In the genomic region with DNA sequence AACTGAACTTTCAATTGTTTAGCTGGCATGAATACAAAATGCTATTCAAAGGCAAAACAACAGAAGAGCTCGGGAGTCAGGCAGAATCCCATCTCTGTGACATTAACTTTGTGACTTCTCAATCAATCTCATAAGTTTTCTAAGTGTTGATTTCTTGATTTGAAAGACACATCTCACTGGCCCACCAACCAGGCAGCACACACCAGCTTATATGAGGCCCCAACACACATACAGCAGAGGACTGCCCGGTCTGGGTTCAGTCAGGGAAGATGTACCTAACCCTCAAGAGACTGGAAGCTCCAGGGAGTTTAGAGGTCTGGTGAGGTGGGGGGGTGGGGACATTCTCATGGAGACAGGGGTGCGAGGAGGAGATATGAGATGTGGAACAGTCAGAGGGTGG, we compare ENCODE assay signal across 26 mouse cellular contexts.
"Had no signal": no experiment of that assay in that cellular context is flagged by ENCODE, and none has a peak within 500 bp of the region (broad histone marks: within the 10 kb centered on the region; RNA-seq: fewer than 3 reads in every experiment).

No protein-coding gene starts in this region.

- H3K9me3 ChIP-seq: heart, embryonic 10.5 days; heart, embryonic 13.5 days; heart, embryonic 15.5 days; hindbrain, embryonic 13.5 days; hindbrain, embryonic 15.5 days; kidney, embryonic 15.5 days; limb, embryonic 13.5 days; limb, embryonic 15.5 days; liver, embryonic 13.5 days; liver, embryonic 15.5 days had no signal

- H3K9ac ChIP-seq: forebrain, postnatal 0 days; heart, embryonic 13.5 days; heart, embryonic 15.5 days; hindbrain, embryonic 13.5 days; hindbrain, embryonic 15.5 days; kidney, embryonic 15.5 days; limb, embryonic 13.5 days; limb, embryonic 15.5 days; liver, embryonic 13.5 days; liver, embryonic 15.5 days had no signal

- H3K36me3 ChIP-seq: heart, embryonic 10.5 days; heart, embryonic 13.5 days; heart, embryonic 15.5 days; hindbrain, embryonic 13.5 days; hindbrain, embryonic 15.5 days; kidney, embryonic 15.5 days; limb, embryonic 13.5 days; limb, embryonic 15.5 days; liver, embryonic 13.5 days; liver, embryonic 15.5 days had no signal

- H3K27ac ChIP-seq: heart, embryonic 10.5 days; heart, embryonic 13.5 days; kidney, embryonic 15.5 days; kidney, postnatal 0 days; limb, embryonic 13.5 days; limb, embryonic 15.5 days; liver, embryonic 13.5 days; liver, embryonic 15.5 days had no signal

- H3K4me2 ChIP-seq: heart, embryonic 13.5 days; heart, embryonic 15.5 days; hindbrain, embryonic 13.5 days; hindbrain, embryonic 15.5 days; kidney, embryonic 15.5 days; limb, embryonic 13.5 days; limb, embryonic 15.5 days; liver, embryonic 11.5 days; liver, embryonic 13.5 days; liver, embryonic 15.5 days had no signal

- H3K27me3 ChIP-seq: heart, embryonic 13.5 days; heart, embryonic 15.5 days; hindbrain, embryonic 13.5 days; hindbrain, embryonic 15.5 days; kidney, embryonic 15.5 days; limb, embryonic 13.5 days; limb, embryonic 15.5 days; liver, embryonic 13.5 days; liver, embryonic 15.5 days had no signal

- H3K4me3 ChIP-seq: heart, embryonic 10.5 days; heart, embryonic 13.5 days; heart, embryonic 15.5 days; hindbrain, embryonic 13.5 days; hindbrain, embryonic 15.5 days; kidney, embryonic 15.5 days; limb, embryonic 13.5 days; limb, embryonic 15.5 days; liver, embryonic 13.5 days; liver, embryonic 15.5 days had no signal

- DNase-seq: forebrain, postnatal 0 days; gastrocnemius, postnatal 14 days; gastrocnemius, postnatal 36 days; heart, adult 18-20 months; kidney, adult 11 months; kidney, adult 2 months; kidney, adult 9 months; kidney, postnatal 14 days; kidney, postnatal 36 days; layer of hippocampus, adult 9-11 months; layer of hippocampus, postnatal 36 days; left cerebral cortex, postnatal 4 days; liver, embryonic 13.5 days had no signal

- ATAC-seq: forebrain, postnatal 0 days; hindbrain, postnatal 0 days; intestine, embryonic 16.5 days had no signal

- H3K4me1 ChIP-seq: heart, embryonic 10.5 days had no signal
